Mouse (Mus musculus) heart, embryonic 12.5 days (tissue): ENCODE data around the gene Sept9. TPM values are rescaled to one million over a fixed set of nuclear protein-coding genes. Genes with fewer than 3 reads are reported as not detected.

Source experiments
- ATAC-seq: fragments of 200-750 bp; cut with Nextera tagmentation; 2 replicates; pipeline ENCODE4 v1.8.0; 2017; ENCODE audit warnings: moderate TSS enrichment, moderate library complexity; ENCODE audit not compliant: insufficient number of reproducible peaks, low FRiP score
- H3K27ac ChIP-seq: fragments of 300-500 bp; sonication (generic); 2 replicates; pipeline ENCODE4 v1.5.1; 2016; ENCODE audit warnings: mild to moderate bottlenecking, moderate library complexity; ENCODE audit not compliant: poor library complexity, severe bottlenecking
- H3K27me3 ChIP-seq: fragments of 300-500 bp; sonication (generic); replicated peaks from 2 replicates; pipeline ENCODE4 v1.6.1; 2016; ENCODE audit warnings: mild to moderate bottlenecking, moderate library complexity
- H3K36me3 ChIP-seq: fragments of 300-500 bp; sonication (generic); 2 replicates; pipeline ENCODE4 v1.6.1; 2016; ENCODE audit warnings: mild to moderate bottlenecking, moderate library complexity
- H3K4me1 ChIP-seq: fragments of 300-500 bp; sonication (generic); replicated peaks from 2 replicates; pipeline ENCODE4 v1.6.1; 2016; ENCODE audit warnings: mild to moderate bottlenecking
- H3K4me2 ChIP-seq: fragments of 300-500 bp; sonication (generic); 2 replicates; pipeline ENCODE4 v1.6.1; 2016; ENCODE audit warnings: mild to moderate bottlenecking, moderate library complexity
- H3K4me3 ChIP-seq: fragments of 300-500 bp; sonication (generic); 2 replicates; pipeline ENCODE4 v1.5.1; 2016; ENCODE audit warnings: mild to moderate bottlenecking
- H3K9ac ChIP-seq: fragments of 300-500 bp; sonication (generic); 2 replicates; pipeline ENCODE4 v1.6.1; 2016; ENCODE audit warnings: mild to moderate bottlenecking, moderate library complexity
- H3K9me3 ChIP-seq: fragments of 300-500 bp; sonication (generic); replicated peaks from 2 replicates; pipeline ENCODE4 v1.6.1; 2016; ENCODE audit warnings: mild to moderate bottlenecking, moderate library complexity
- whole genome bisulfite sequencing: fragments of 180-500 bp; shearing (Covaris S2); methylation state at CpG from one replicate; pipeline ENCODE4 v1.1.7; 2016; 5-methylcytosine and 5-hydroxymethylcytosine counted together
- polyA plus RNA-seq: library from polyadenylated mRNA; unstranded; fragments of >200 nt; fragmentation: Nextera tagmentation; extraction: Ambion mirVana; gene quantifications from 2 replicates; pipeline ENCODE4 v1.2.1, GENCODE M21; 2016

The Sept9 gene
- polyA plus RNA-seq, 1 experiment from 2014 or later: 103 TPM

- Histone ChIP-seq H3K9ac (no peak overlapping the region), H3K36me3 (no peaks in the 10 kb centered on the region), H3K27me3 (peaks cover 66% of the 10 kb centered on the region), H3K4me2 (peak overlapping the region; percentile 80; the same call in 1 of the 2 replicates), H3K9me3 (0 out of 2 replicates have a peak, but pooled peaks cover 2% of the 10 kb centered on the region), H3K27ac (no peak overlapping the region), H3K4me3 (no peak overlapping the region), H3K4me1 (peaks cover 18% of the 10 kb centered on the region)
- no peak for ATAC-seq
- 88% methylated on average over 1 of the region's 1 CpGs for WGBS
Measured at GRCm38 (mm10) chr11:117406711-117407110, 207.2 kb downstream of the Sept9 start.

- H3K27ac ChIP-seq: 0 out of 2 replicates have a peak overlapping the region, but pooled peaks have one; percentile 3
- no peaks in the 10 kb centered on the region for H3K9me3 ChIP-seq
- H3K4me3 ChIP-seq: peak overlapping the region; percentile 43
- peaks cover 70% of the 10 kb centered on the region for H3K27me3 ChIP-seq
- H3K9ac ChIP-seq: peak overlapping the region; percentile 21
- H3K36me3 ChIP-seq: no peaks in the 10 kb centered on the region
- 21% methylated on average over 4 of the region's 4 CpGs for WGBS
- ATAC-seq: no peak
- peak overlapping the region; percentile 80 for H3K4me2 ChIP-seq
- peaks cover 18% of the 10 kb centered on the region for H3K4me1 ChIP-seq
Measured at GRCm38 (mm10) chr11:117407196-117407595, 207.7 kb downstream of the Sept9 start.

- peaks cover 18% of the 10 kb centered on the region for H3K4me1 ChIP-seq
- H3K9ac ChIP-seq: peak overlapping the region; percentile 21
- under 1% methylated on average over 28 of the region's 28 CpGs for WGBS
- ATAC-seq: peak; percentile 65
- H3K4me2 ChIP-seq: peak overlapping the region; percentile 80
- peaks cover 73% of the 10 kb centered on the region for H3K27me3 ChIP-seq
- H3K4me3 ChIP-seq: peak overlapping the region; percentile 43
- peak overlapping the region; percentile 3; the same call in 1 of the 2 replicates for H3K27ac ChIP-seq
- H3K9me3 ChIP-seq: no peaks in the 10 kb centered on the region
- H3K36me3 ChIP-seq: no peaks in the 10 kb centered on the region
Measured at GRCm38 (mm10) chr11:117407651-117408441, 208.4 kb downstream of the Sept9 start.

- Histone ChIP-seq H3K9me3 (no peaks in the 10 kb centered on the region), H3K36me3 (no peaks in the 10 kb centered on the region), H3K4me2 (peak overlapping the region; percentile 80), H3K4me3 (peak overlapping the region; percentile 43), H3K27ac (no peak overlapping the region), H3K27me3 (peaks cover 74% of the 10 kb centered on the region), H3K9ac (no peak overlapping the region), H3K4me1 (peaks cover 18% of the 10 kb centered on the region)
- ATAC-seq: 0 out of 2 replicates have a peak, but pooled peaks have one; percentile 8
- WGBS: 2% methylated on average over 16 of the region's 16 CpGs
Measured at GRCm38 (mm10) chr11:117408442-117409031, 209.1 kb downstream of the Sept9 start.

- H3K9me3 ChIP-seq: no peaks in the 10 kb centered on the region
- no peak overlapping the region for H3K4me3 ChIP-seq
- H3K4me1 ChIP-seq: peaks cover 19% of the 10 kb centered on the region
- H3K4me2 ChIP-seq: no peak overlapping the region
- H3K9ac ChIP-seq: no peak overlapping the region
- 60% methylated on average over 11 of the region's 11 CpGs for WGBS
- H3K27me3 ChIP-seq: peaks cover 76% of the 10 kb centered on the region
- no peaks in the 10 kb centered on the region for H3K36me3 ChIP-seq
- no peak overlapping the region for H3K27ac ChIP-seq
- ATAC-seq: no peak
Measured at GRCm38 (mm10) chr11:117409331-117409730, 209.9 kb downstream of the Sept9 start.

- no peaks in the 10 kb centered on the region for H3K36me3 ChIP-seq
- peaks cover 26% of the 10 kb centered on the region for H3K4me1 ChIP-seq
- peaks cover 77% of the 10 kb centered on the region for H3K27me3 ChIP-seq
- H3K9me3 ChIP-seq: no peaks in the 10 kb centered on the region
- 16% methylated on average over 6 of the region's 6 CpGs for WGBS
- H3K9ac ChIP-seq: no peak overlapping the region
- H3K4me3 ChIP-seq: no peak overlapping the region
- H3K4me2 ChIP-seq: no peak overlapping the region
- ATAC-seq: no peak
- no peak overlapping the region for H3K27ac ChIP-seq
Measured at GRCm38 (mm10) chr11:117410059-117410458, 210.6 kb downstream of the Sept9 start.

- no peaks in the 10 kb centered on the region for H3K36me3 ChIP-seq
- WGBS: 82% methylated on average over 4 of the region's 4 CpGs
- H3K9ac ChIP-seq: no peak overlapping the region
- no peak overlapping the region for H3K27ac ChIP-seq
- H3K4me1 ChIP-seq: peaks cover 35% of the 10 kb centered on the region
- no peak overlapping the region for H3K4me3 ChIP-seq
- ATAC-seq: no peak
- H3K4me2 ChIP-seq: no peak overlapping the region
- no peaks in the 10 kb centered on the region for H3K9me3 ChIP-seq
- H3K27me3 ChIP-seq: peaks cover 82% of the 10 kb centered on the region
Measured at GRCm38 (mm10) chr11:117411663-117412062, 212.2 kb downstream of the Sept9 start.

Other genes starting within 250 kb of the Sept9 start
- 53.4 and 56.6 TPM in 2 replicates for gene Sec14l1, start 84.5 kb upstream of the Sept9 start, polyA plus RNA-seq